In genomic region chr11:89628562-89628961, GRCm38 (mm10) we compare ENCODE assay signal across 29 mouse cellular contexts.
"Had no signal": no experiment of that assay in that cellular context is flagged by ENCODE, and none has a peak within 500 bp of the region (broad histone marks: within the 10 kb centered on the region; RNA-seq: fewer than 3 reads in every experiment).

No protein-coding gene starts in this region.

- H3K27me3 ChIP-seq: embryonic facial prominence, embryonic 12.5 days; embryonic facial prominence, embryonic 15.5 days; forebrain, embryonic 15.5 days had no signal

- DNase-seq: cerebellum, adult 8-10 months; cerebellum, adult 9-10 months; cerebellum, adult 9-11 months; cerebellum, postnatal 10 days; cerebellum, postnatal 14 days; cerebellum, postnatal 25 days; cerebellum, postnatal 36 days; embryo, embryonic 11 days; forebrain, postnatal 0 days; gastrocnemius, adult 2 months; gastrocnemius, postnatal 10 days; gastrocnemius, postnatal 14 days; gastrocnemius, postnatal 25 days; gastrocnemius, postnatal 36 days; heart, adult 11 months; heart, adult 18-20 months; heart, adult 2 months had no signal

- H3K36me3 ChIP-seq: embryonic facial prominence, embryonic 10.5 days; embryonic facial prominence, embryonic 12.5 days; embryonic facial prominence, embryonic 13.5 days; embryonic facial prominence, embryonic 15.5 days; forebrain, embryonic 10.5 days; forebrain, embryonic 12.5 days; forebrain, embryonic 15.5 days; heart, embryonic 10.5 days had no signal

- H3K4me2 ChIP-seq: embryonic facial prominence, embryonic 12.5 days; embryonic facial prominence, embryonic 13.5 days; embryonic facial prominence, embryonic 15.5 days; forebrain, embryonic 12.5 days; forebrain, embryonic 13.5 days; forebrain, embryonic 15.5 days had no signal

- H3K9me3 ChIP-seq: embryonic facial prominence, embryonic 10.5 days; embryonic facial prominence, embryonic 12.5 days; embryonic facial prominence, embryonic 13.5 days; embryonic facial prominence, embryonic 15.5 days; forebrain, embryonic 10.5 days; forebrain, embryonic 12.5 days; forebrain, embryonic 13.5 days; forebrain, embryonic 15.5 days; heart, embryonic 10.5 days had no signal

- H3K4me3 ChIP-seq: embryonic facial prominence, embryonic 10.5 days; embryonic facial prominence, embryonic 12.5 days; embryonic facial prominence, embryonic 13.5 days; embryonic facial prominence, embryonic 15.5 days; erythroblast, embryonic 14.5 days; forebrain, embryonic 10.5 days; forebrain, embryonic 12.5 days; forebrain, embryonic 13.5 days; forebrain, embryonic 15.5 days; gastrocnemius, adult 2 months; heart, adult 2 months; heart, embryonic 10.5 days had no signal

- H3K4me1 ChIP-seq: embryonic facial prominence, embryonic 10.5 days; embryonic facial prominence, embryonic 12.5 days; embryonic facial prominence, embryonic 15.5 days; heart, embryonic 10.5 days had no signal

- H3K27ac ChIP-seq: embryonic facial prominence, embryonic 10.5 days; embryonic facial prominence, embryonic 12.5 days; embryonic facial prominence, embryonic 13.5 days; embryonic facial prominence, embryonic 15.5 days; forebrain, embryonic 10.5 days; forebrain, embryonic 12.5 days; forebrain, embryonic 13.5 days; forebrain, embryonic 15.5 days; gastrocnemius, adult 2 months; heart, adult 2 months; heart, embryonic 10.5 days had no signal

- ATAC-seq: forebrain, embryonic 13.5 days; forebrain, embryonic 14.5 days; forebrain, embryonic 15.5 days; forebrain, embryonic 16.5 days; forebrain, postnatal 0 days had no signal

- H3K9ac ChIP-seq: embryonic facial prominence, embryonic 12.5 days; embryonic facial prominence, embryonic 13.5 days; embryonic facial prominence, embryonic 15.5 days; forebrain, embryonic 12.5 days; forebrain, embryonic 13.5 days; forebrain, embryonic 15.5 days; forebrain, postnatal 0 days had no signal
